Mouse (Mus musculus) layer of hippocampus, adult 6 months (tissue): ENCODE measurements around the gene Hist1h2bp. TPM values are rescaled to one million over a fixed set of nuclear protein-coding genes. Genes with fewer than 3 reads are reported as not detected.

ENCODE experiments used
- long read RNA-seq, 2 experiments: library from polyadenylated mRNA; unstranded; transcript quantifications; one replicate each; pipeline ENCODE4 v2.0.0; 2019 to 2020
- microRNA-seq: library from miRNA; unstranded; fragments of <30 nt; microRNA quantifications from one replicate; pipeline ENCODE4 v1.2.0, GENCODE M21; 2020
- polyA plus RNA-seq: library from polyadenylated mRNA; unstranded; fragments of <200 nt; fragmentation: Nextera tagmentation; gene quantifications from 2 replicates; pipeline ENCODE4 v1.2.3, GENCODE M21; 2021

The Hist1h2bp gene
- not detected in 2 replicates for polyA plus RNA-seq
- long read RNA-seq, experiment 1, partial matches to known transcripts, result 0 of 2 reads
- long read RNA-seq, experiment 1, other reads (novel, unspliced or antisense), result 0 of 2 reads
- long read RNA-seq, experiment 2, result 0 reads

GRCm38 (mm10) chr13:21786899-21787629 is at the start of gene Hist1h2bp, which contains the start of gene Hist1h2an:
Gene Hist1h2bp (plus strand): TSS chr13:21787461.
Gene Hist1h2an (minus strand): TSS chr13:21787218.

GRCm38 (mm10) chr13:21750159-21751017 is 36.9 kb upstream of the Hist1h2bp start, which contains the start of gene Hist1h4k:
Gene Hist1h4k (minus strand): TSS chr13:21750505.

GRCm38 (mm10) chr13:21753524-21754285 is 33.6 kb upstream of the Hist1h2bp start, which contains the start of the genes Hist1h2ak and Hist1h2bn:
Gene Hist1h2ak (minus strand): TSS chr13:21753827.
Gene Hist1h2bn (plus strand): TSS chr13:21754123.

GRCm38 (mm10) chr13:21779767-21780731 is 7.2 kb upstream of the Hist1h2bp start, which contains the start of gene Hist1h1b:
Gene Hist1h1b (minus strand): TSS chr13:21780625.

GRCm38 (mm10) chr13:21783255-21783617 is 4.0 kb upstream of the Hist1h2bp start, which contains the start of gene Hist1h3i:
Gene Hist1h3i (minus strand): TSS chr13:21783370.

GRCm38 (mm10) chr13:21810073-21810472 is 22.8 kb downstream of the Hist1h2bp start, which contains the start of the genes Hist1h2bq and Hist1h2ao:
Gene Hist1h2bq (minus strand): TSS chr13:21810197.
Gene Hist1h2ao (plus strand): TSS chr13:21810465.

GRCm38 (mm10) chr13:21811539-21811938 is 24.3 kb downstream of the Hist1h2bp start, which contains the start of gene Hist1h4m:
Gene Hist1h4m (plus strand): TSS chr13:21811746.

GRCm38 (mm10) chr13:21831418-21832394 is 44.4 kb downstream of the Hist1h2bp start, which contains the start of gene Hist1h4n:
Gene Hist1h4n (minus strand): TSS chr13:21832196.

GRCm38 (mm10) chr13:21833461-21833860 is 46.2 kb downstream of the Hist1h2bp start, which contains the start of the genes Hist1h2ap and Hist1h2br:
Gene Hist1h2ap (minus strand): TSS chr13:21833507.
Gene Hist1h2br (plus strand): TSS chr13:21833743.

Small RNA genes lying within 50 kb of the gene (microRNA-seq; reads per million reads assigned to microRNA genes)
- not detected for gene Gm19658
- not detected for gene Gm44346
- not detected for gene Gm44454
- not detected for gene Gm44466

Other genes with a start within 250 kb of the Hist1h2bp start
- 0.10 TPM in 1 of 2 replicates, not detected in the other for gene Olfr1366, start 244.7 kb upstream of the Hist1h2bp start, polyA plus RNA-seq
- 0.06 TPM in 1 of 2 replicates, not detected in the other for gene Olfr1535, start 227.6 kb upstream of the Hist1h2bp start, polyA plus RNA-seq
- not detected in 2 replicates for gene Olfr1364, start 205.7 kb upstream of the Hist1h2bp start, polyA plus RNA-seq
- gene Olfr1362, start 173.4 kb upstream of the Hist1h2bp start, polyA plus RNA-seq, result not detected in 2 replicates
- gene Olfr11, start 144.9 kb upstream of the Hist1h2bp start, polyA plus RNA-seq, result not detected in 2 replicates
- not detected in 2 replicates for gene Olfr1361, start 124.1 kb upstream of the Hist1h2bp start, polyA plus RNA-seq
- gene Olfr1360, start 110.1 kb upstream of the Hist1h2bp start, polyA plus RNA-seq, result not detected in 2 replicates
- gene Olfr1359, start 89.3 kb upstream of the Hist1h2bp start, polyA plus RNA-seq, result not detected in 2 replicates
- gene Hist1h2bl, start 71.3 kb upstream of the Hist1h2bp start, polyA plus RNA-seq, result 0.80 and 1.4 TPM in 2 replicates
- gene Hist1h2ai, start 71.0 kb upstream of the Hist1h2bp start, polyA plus RNA-seq, result 1.4 TPM in 1 of 2 replicates, not detected in the other
- not detected in 2 replicates for gene Hist1h3h, start 69.8 kb upstream of the Hist1h2bp start, polyA plus RNA-seq
- 0.44 TPM in 1 of 2 replicates, not detected in the other for gene Hist1h2bm, start 65.4 kb upstream of the Hist1h2bp start, polyA plus RNA-seq
- 1.3 and 2.3 TPM in 2 replicates for gene Hist1h4j, start 52.4 kb upstream of the Hist1h2bp start, polyA plus RNA-seq
- 3.9 and 4.5 TPM in 2 replicates for gene Hist1h4k, start 37.0 kb upstream of the Hist1h2bp start, polyA plus RNA-seq
- gene Hist1h2ak, start 33.6 kb upstream of the Hist1h2bp start, polyA plus RNA-seq, result 1.2 TPM in 1 of 2 replicates, not detected in the other
- gene Hist1h2bn, start 33.3 kb upstream of the Hist1h2bp start, polyA plus RNA-seq, result 1.3 and 2.1 TPM in 2 replicates
- gene Hist1h1b, start 6.8 kb upstream of the Hist1h2bp start, polyA plus RNA-seq, result 0.41 and 1.0 TPM in 2 replicates
- gene Hist1h3i, start 4.1 kb upstream of the Hist1h2bp start, polyA plus RNA-seq, result 1.8 and 4.4 TPM in 2 replicates
- gene Hist1h2an, start 243 bp upstream of the Hist1h2bp start, polyA plus RNA-seq, result not detected in 2 replicates
- 1.3 and 1.5 TPM in 2 replicates for gene Hist1h2bq, start 22.7 kb downstream of the Hist1h2bp start, polyA plus RNA-seq
- gene Hist1h2ao, start 23.0 kb downstream of the Hist1h2bp start, polyA plus RNA-seq, result not detected in 2 replicates
- 3.4 and 7.0 TPM in 2 replicates for gene Hist1h4m, start 24.3 kb downstream of the Hist1h2bp start, polyA plus RNA-seq
- gene Hist1h4n, start 44.7 kb downstream of the Hist1h2bp start, polyA plus RNA-seq, result 2.8 and 2.9 TPM in 2 replicates
- 64.1 and 77.9 TPM in 2 replicates for gene Hist1h2ap, start 46.0 kb downstream of the Hist1h2bp start, polyA plus RNA-seq
- 1.2 TPM in 1 of 2 replicates, not detected in the other for gene Hist1h2br, start 46.3 kb downstream of the Hist1h2bp start, polyA plus RNA-seq
- 0.98 and 1.5 TPM in 2 replicates for gene Zfp184, start 157.6 kb downstream of the Hist1h2bp start, polyA plus RNA-seq
- gene Pom121l2, start 193.7 kb downstream of the Hist1h2bp start, polyA plus RNA-seq, result 0.09 TPM in 1 of 2 replicates, not detected in the other
- gene Prss16, start 222.3 kb downstream of the Hist1h2bp start, polyA plus RNA-seq, result 1.5 TPM in 2 replicates
- gene Hist1h2ah, start 248.1 kb downstream of the Hist1h2bp start, polyA plus RNA-seq, result not detected in 2 replicates
- gene Hist1h2bk, start 248.4 kb downstream of the Hist1h2bp start, polyA plus RNA-seq, result 0.39 and 0.97 TPM in 2 replicates